Comparison of ENCODE assay signal across 9 mouse cellular contexts in the genomic region with DNA sequence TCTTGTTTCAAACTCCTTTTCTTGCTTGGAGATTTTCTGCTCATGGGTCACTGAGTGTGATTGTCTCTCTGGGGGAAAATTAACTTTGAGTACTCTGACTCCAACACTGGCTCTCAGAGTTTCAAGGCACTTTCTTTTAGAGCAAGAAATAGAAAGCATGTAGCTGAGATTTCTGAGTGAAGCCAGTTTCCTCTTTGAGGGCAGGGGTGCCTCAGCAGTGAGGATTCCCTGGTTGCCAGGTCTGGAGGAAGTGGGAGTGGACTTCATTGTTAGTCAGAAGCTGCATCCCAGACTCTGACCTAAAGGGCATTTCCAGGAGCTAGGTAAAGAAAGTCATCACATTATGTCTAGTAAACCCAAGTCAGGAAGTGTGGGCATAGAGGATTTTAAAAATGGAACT. TPM values are rescaled to one million over a fixed set of nuclear protein-coding genes. Genes with fewer than 3 reads are reported as not detected.
DNase-seq lines count a peak whose midpoint lies in the region; ATAC-seq lines count a peak whose summit lies in the region.
"Had no signal": no experiment of that assay in that cellular context is flagged by ENCODE, and none has a peak within 500 bp of the region (broad histone marks: within the 10 kb centered on the region; RNA-seq: fewer than 3 reads in every experiment).

No protein-coding gene starts in this region.

- H3K27me3 ChIP-seq in forebrain, embryonic 10.5 days (ENCODE audit: poor library complexity, severe bottlenecking) = no peaks in the 10 kb centered on the region
- H3K27me3 ChIP-seq in forebrain, embryonic 16.5 days (replicated peaks; ENCODE audit: control insufficient read depth, insufficient read depth, low read length) = no peaks in the 10 kb centered on the region
- H3K27me3 ChIP-seq in midbrain, embryonic 11.5 days (ENCODE audit: control insufficient read depth, insufficient read depth, low read length) = no peaks in the 10 kb centered on the region
- H3K27me3 ChIP-seq in midbrain, embryonic 13.5 days = 0 out of 2 replicates have a peak, but pooled peaks cover 5% of the 10 kb centered on the region
- H3K27me3 ChIP-seq in stomach, embryonic 15.5 days (replicated peaks) = no peaks in the 10 kb centered on the region

- H3K27ac ChIP-seq in forebrain, embryonic 10.5 days = 0 out of 2 replicates have a peak overlapping the region, but pooled peaks have one; percentile 40
- no peak overlapping the region for H3K27ac ChIP-seq in forebrain, embryonic 16.5 days (ENCODE audit: low read length)
- no peak overlapping the region for H3K27ac ChIP-seq in midbrain, embryonic 11.5 days (ENCODE audit: low read depth, low read length)
- no peak overlapping the region for H3K27ac ChIP-seq in midbrain, embryonic 13.5 days
- H3K27ac ChIP-seq in stomach, embryonic 15.5 days = peak overlapping the region; percentile 33; the same call in 1 of the 2 replicates

- no peaks in the 10 kb centered on the region for H3K9me3 ChIP-seq in forebrain, embryonic 10.5 days
- no peaks in the 10 kb centered on the region for H3K9me3 ChIP-seq in forebrain, embryonic 16.5 days (ENCODE audit: control insufficient read depth, low read length)
- no peaks in the 10 kb centered on the region for H3K9me3 ChIP-seq in midbrain, embryonic 11.5 days (ENCODE audit: control insufficient read depth, low read length)
- H3K9me3 ChIP-seq in midbrain, embryonic 13.5 days = no peaks in the 10 kb centered on the region
- no peaks in the 10 kb centered on the region for H3K9me3 ChIP-seq in stomach, embryonic 15.5 days

- ATAC-seq in forebrain, embryonic 16.5 days = no peak
- ATAC-seq in midbrain, embryonic 11.5 days (ENCODE audit: low FRiP score) = no peak
- no peak for ATAC-seq in midbrain, embryonic 13.5 days
- no peak for ATAC-seq in stomach, embryonic 15.5 days (ENCODE audit: insufficient read depth, low FRiP score, low read depth)

- H3K4me3 ChIP-seq in forebrain, embryonic 10.5 days = peak overlapping the region; percentile 15
- H3K4me3 ChIP-seq in forebrain, embryonic 16.5 days (replicated peaks; ENCODE audit: low read length) = no peak overlapping the region
- no peak overlapping the region for H3K4me3 ChIP-seq in midbrain, embryonic 11.5 days (ENCODE audit: low read depth, low read length)
- no peak overlapping the region for H3K4me3 ChIP-seq in midbrain, embryonic 13.5 days (replicated peaks)
- H3K4me3 ChIP-seq in stomach, embryonic 15.5 days (replicated peaks) = 0 out of 2 replicates have a peak overlapping the region, but pooled peaks have one; percentile 2

- H3K4me2 ChIP-seq in forebrain, embryonic 16.5 days (ENCODE audit: low read length) = no peak overlapping the region
- peak overlapping the region; percentile 9; the same call in 1 of the 2 replicates for H3K4me2 ChIP-seq in midbrain, embryonic 11.5 days
- no peak overlapping the region for H3K4me2 ChIP-seq in midbrain, embryonic 13.5 days (replicated peaks)
- peak overlapping the region; percentile 39 for H3K4me2 ChIP-seq in stomach, embryonic 15.5 days

- peaks cover 53% of the 10 kb centered on the region for H3K4me1 ChIP-seq in forebrain, embryonic 10.5 days
- H3K4me1 ChIP-seq in forebrain, embryonic 16.5 days (replicated peaks; ENCODE audit: control insufficient read depth, insufficient read depth, low read length) = no peaks in the 10 kb centered on the region
- peaks cover 5% of the 10 kb centered on the region for H3K4me1 ChIP-seq in midbrain, embryonic 11.5 days (ENCODE audit: control insufficient read depth, insufficient read depth, low read length)
- peaks cover 19% of the 10 kb centered on the region for H3K4me1 ChIP-seq in midbrain, embryonic 13.5 days (replicated peaks)
- peaks cover 11% of the 10 kb centered on the region; the same call in 1 of the 2 replicates for H3K4me1 ChIP-seq in stomach, embryonic 15.5 days

- DNase-seq in forebrain, embryonic 10.5 days (ENCODE audit: extremely low spot score, low spot score) = no peak
- DNase-seq in midbrain, embryonic 11.5 days (ENCODE audit: low spot score, missing footprints) = no peak
- peak; percentile 54 for DNase-seq in kidney, postnatal 10 days
- no peak for DNase-seq in right cerebral cortex, adult 18-20 months
- DNase-seq in T-cell, adult 2 months (ENCODE audit: low spot score) = no peak
- DNase-seq: retina, postnatal 1 day had no signal

- no peaks in the 10 kb centered on the region for H3K36me3 ChIP-seq in forebrain, embryonic 10.5 days (replicated peaks)
- H3K36me3 ChIP-seq in forebrain, embryonic 16.5 days (ENCODE audit: control insufficient read depth, insufficient read depth) = no peaks in the 10 kb centered on the region
- no peaks in the 10 kb centered on the region for H3K36me3 ChIP-seq in midbrain, embryonic 11.5 days (ENCODE audit: control insufficient read depth, insufficient read depth, low read length)
- H3K36me3 ChIP-seq in midbrain, embryonic 13.5 days = no peaks in the 10 kb centered on the region
- H3K36me3 ChIP-seq in stomach, embryonic 15.5 days = no peaks in the 10 kb centered on the region

- H3K9ac ChIP-seq in forebrain, embryonic 16.5 days (replicated peaks; ENCODE audit: low read depth, low read length) = no peak overlapping the region
- no peak overlapping the region for H3K9ac ChIP-seq in midbrain, embryonic 11.5 days (ENCODE audit: low read length)
- no peak overlapping the region for H3K9ac ChIP-seq in midbrain, embryonic 13.5 days (replicated peaks)
- no peak overlapping the region for H3K9ac ChIP-seq in stomach, embryonic 15.5 days

RNA-seq across cellular contexts. Expression of a gene that starts 2.3 kb away (rescaled TPM):
- polyA plus RNA-seq in forebrain, embryonic 10.5 days (2016; fragmentation: Nextera tagmentation; extraction: Ambion mirVana) = 30.0 and 32.5 TPM in 2 replicates
- 17.8 and 21.4 TPM in 2 replicates for polyA plus RNA-seq in forebrain, embryonic 16.5 days (2015; fragmentation: Nextera tagmentation; extraction: Ambion mirVana)
- polyA plus RNA-seq in midbrain, embryonic 11.5 days (2014; fragmentation: Nextera tagmentation; extraction: Ambion mirVana) = 30.2 and 30.7 TPM in 2 replicates
- polyA plus RNA-seq in midbrain, embryonic 13.5 days (2015; fragmentation: Nextera tagmentation; extraction: Ambion mirVana) = 14.2 and 15.3 TPM in 2 replicates
- 40.9 and 42.8 TPM in 2 replicates for polyA plus RNA-seq in stomach, embryonic 15.5 days (2015; fragmentation: Nextera tagmentation; extraction: Ambion mirVana)

RNA-seq across cellular contexts. Expression of a gene that starts 40.7 kb away (rescaled TPM):
- not detected in 2 replicates for polyA plus RNA-seq in forebrain, embryonic 10.5 days (2016; fragmentation: Nextera tagmentation; extraction: Ambion mirVana)
- not detected in 2 replicates for polyA plus RNA-seq in forebrain, embryonic 16.5 days (2015; fragmentation: Nextera tagmentation; extraction: Ambion mirVana)
- not detected in 2 replicates for polyA plus RNA-seq in midbrain, embryonic 11.5 days (2014; fragmentation: Nextera tagmentation; extraction: Ambion mirVana)
- not detected in 2 replicates for polyA plus RNA-seq in midbrain, embryonic 13.5 days (2015; fragmentation: Nextera tagmentation; extraction: Ambion mirVana)
- not detected in 2 replicates for polyA plus RNA-seq in stomach, embryonic 15.5 days (2015; fragmentation: Nextera tagmentation; extraction: Ambion mirVana)

Comparison
In these comparisons a context has a peak if more than half of its experiments do, and no peak if none do; other contexts are left out.
1. H3K27ac ChIP-seq: peak in forebrain, embryonic 10.5 days (single experiment) and stomach, embryonic 15.5 days (single experiment); none in forebrain, embryonic 16.5 days (single experiment), midbrain, embryonic 11.5 days (single experiment) and midbrain, embryonic 13.5 days (single experiment).
2. H3K4me3 ChIP-seq: peak in forebrain, embryonic 10.5 days (single experiment) and stomach, embryonic 15.5 days (single experiment); none in forebrain, embryonic 16.5 days (single experiment), midbrain, embryonic 11.5 days (single experiment) and midbrain, embryonic 13.5 days (single experiment).
3. H3K4me2 ChIP-seq: peak in midbrain, embryonic 11.5 days (single experiment) and stomach, embryonic 15.5 days (single experiment); none in forebrain, embryonic 16.5 days (single experiment) and midbrain, embryonic 13.5 days (single experiment).